Mouse (Mus musculus): ENCODE data around the gene Cnksr1.
A peak's percentile ranks its signal among the peaks of the same experiment; 100 is the strongest.
"Not testable (repeated sequence)": the region's sequence is repeated elsewhere in the genome, so short reads cannot be mapped to it uniquely, and the experiment has no call there.

The Cnksr1 gene

DNA sequence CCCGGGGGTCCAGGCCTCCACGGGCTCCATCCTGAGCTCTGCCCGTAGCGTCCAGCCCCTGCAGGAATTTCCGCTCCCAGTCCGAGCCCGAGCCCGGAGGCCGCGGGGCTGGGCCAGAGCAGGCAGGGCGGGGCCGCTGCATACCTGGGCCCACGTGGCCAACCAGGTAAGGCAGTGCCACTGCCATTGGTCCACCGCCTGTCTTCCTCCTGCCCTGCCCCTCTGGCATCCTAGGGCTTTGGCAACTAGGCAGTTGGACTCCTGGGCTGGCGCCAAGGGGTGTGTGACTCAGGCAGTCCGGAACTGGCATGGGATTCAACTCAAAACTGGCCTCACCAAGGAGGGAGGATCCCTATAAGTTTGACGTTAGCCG lies at the start of gene Cnksr1:
Gene Cnksr1 (minus strand): TSS at position 121 of the 373 bp plus-strand sequence.
- DNase-seq = peak; percentile 89 to 95

- peak; percentile 84 to 87 for DNase-seq
These were observed 49.4 kb upstream of the Cnksr1 start, which contains the start of gene Pdik1l for GRCm38 (mm10) chr4:134287575-134288025. Gene Pdik1l (minus strand): TSS chr4:134287895.

DNA sequence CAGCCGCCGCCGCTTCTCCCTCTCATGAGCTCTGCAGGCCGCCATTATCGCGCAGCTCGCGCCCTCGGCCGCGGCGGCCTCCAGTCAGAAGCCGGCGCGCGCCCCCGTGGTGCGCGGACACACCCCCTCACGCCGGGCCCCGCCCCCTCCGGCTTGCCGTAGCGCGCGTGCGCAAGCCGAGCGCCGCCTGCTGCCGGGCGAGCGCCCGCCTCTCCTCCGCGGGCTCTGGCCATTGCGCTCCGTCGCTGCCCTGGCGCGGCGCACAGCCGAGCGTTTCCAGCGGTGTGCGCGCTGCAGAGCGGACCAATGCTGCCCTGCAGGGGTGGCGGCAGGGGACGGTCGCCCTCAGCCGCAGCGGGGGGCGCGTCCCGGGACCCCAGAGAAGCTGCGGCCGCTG lies 49.0 kb upstream of the Cnksr1 start:
- peak; percentile 98 for DNase-seq

GRCm38 (mm10) chr4:134286226-134287167 lies 48.3 kb upstream of the Cnksr1 start:
- DNase-seq = no peak

- DNase-seq = no peak
These were observed 46.7 kb upstream of the Cnksr1 start for GRCm38 (mm10) chr4:134284942-134285341.

DNA sequence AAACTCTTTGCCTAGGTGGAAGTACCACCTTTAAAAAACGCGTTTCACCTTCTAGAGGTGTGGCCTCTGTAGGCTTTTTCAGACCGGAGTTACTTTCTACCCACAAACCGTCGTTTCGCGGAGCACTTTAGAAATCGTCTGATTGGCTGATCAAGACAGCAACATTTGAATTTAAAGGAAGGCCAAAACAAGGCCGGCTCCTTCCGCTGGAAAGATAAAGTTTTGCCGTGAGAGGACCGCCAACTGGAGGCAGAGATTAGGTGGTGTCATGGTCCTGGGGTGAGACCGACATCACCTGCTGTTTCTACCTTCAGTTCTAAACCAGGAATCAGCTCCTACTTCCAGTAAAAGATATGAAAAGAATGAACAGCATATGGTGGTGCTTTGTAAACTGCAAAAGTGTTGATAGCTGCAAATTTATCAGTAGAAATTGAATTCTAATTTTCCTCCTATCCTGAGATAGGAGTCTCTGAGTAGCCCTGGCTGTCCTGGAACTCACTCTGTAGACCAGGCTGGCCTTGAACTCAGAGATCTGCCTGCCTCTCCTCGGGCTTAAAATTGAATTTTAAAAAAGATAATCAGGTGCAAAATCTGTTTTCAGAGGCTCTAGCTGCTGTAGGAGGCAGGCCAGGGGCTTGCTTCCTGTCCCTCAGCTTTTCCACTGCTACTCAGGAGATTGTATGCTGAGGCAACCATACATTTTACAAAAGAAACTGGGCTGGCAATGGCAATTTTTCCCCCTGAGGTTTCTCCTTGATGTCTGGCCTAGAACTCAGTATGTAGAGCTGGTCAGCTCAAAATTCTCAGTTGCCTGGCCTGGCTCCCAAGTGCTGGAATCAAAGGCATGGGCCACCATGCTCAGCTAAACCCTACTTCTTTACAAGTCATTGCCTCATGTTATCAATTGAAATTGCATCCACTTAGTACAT lies 35.5 kb upstream of the Cnksr1 start:
- peak in 1 of 2 experiments; percentile 36 for DNase-seq

DNA sequence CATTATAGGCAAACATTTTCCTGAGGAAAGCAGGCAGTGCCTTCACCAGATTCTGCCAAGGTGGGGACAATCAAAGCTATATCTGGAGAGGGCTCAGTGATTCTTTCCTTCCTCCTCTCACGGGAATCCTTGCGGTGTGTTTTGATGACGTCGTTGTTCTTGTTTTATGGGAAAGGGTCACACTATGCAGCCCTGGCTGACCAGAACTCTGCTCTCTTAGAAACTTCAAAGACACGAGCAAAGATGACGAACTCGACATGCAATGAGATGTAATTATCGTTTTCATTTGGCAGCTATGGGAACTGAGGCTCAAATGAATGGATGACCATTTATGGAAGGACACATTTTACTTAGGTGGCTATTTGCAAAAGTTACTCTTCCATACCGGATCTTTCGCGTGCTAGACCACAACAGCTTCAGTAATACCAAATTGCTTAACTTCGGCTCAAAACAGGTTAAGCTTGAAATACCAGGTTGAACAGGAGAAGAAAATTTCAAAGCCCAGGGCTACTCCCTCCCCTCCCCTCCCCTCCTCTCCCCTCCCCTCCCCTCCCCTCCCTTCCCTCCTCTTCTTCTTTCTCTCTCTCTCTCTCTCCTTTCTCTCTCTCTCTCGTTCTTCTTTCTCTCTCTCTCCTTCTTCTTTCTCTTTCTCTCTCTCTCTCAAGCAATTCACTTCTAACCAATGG lies 34.7 kb upstream of the Cnksr1 start:
- no peak for DNase-seq

- DNase-seq = no peak
These were observed 33.8 kb upstream of the Cnksr1 start for GRCm38 (mm10) chr4:134271979-134272378.

DNA sequence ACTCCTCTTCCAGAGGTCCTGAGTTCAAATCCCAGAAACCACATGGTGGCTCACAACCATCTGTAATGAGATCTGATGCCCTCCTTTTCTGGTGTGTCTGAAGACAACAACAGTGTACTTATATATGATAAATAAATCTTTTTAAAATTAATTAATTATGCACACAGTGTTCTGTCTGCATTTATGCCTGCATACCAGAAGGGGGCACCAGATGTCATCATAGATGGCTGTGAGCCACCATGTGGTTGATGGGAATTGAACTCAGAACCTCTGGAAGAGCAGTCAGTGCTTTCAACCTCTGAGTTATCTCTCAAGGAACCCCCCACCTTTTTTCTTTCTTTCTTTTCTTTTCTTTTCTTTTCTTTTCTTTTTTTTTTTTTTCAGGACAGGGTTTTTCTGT lies 31.4 kb upstream of the Cnksr1 start:
- not testable (repeated sequence) for DNase-seq

DNA sequence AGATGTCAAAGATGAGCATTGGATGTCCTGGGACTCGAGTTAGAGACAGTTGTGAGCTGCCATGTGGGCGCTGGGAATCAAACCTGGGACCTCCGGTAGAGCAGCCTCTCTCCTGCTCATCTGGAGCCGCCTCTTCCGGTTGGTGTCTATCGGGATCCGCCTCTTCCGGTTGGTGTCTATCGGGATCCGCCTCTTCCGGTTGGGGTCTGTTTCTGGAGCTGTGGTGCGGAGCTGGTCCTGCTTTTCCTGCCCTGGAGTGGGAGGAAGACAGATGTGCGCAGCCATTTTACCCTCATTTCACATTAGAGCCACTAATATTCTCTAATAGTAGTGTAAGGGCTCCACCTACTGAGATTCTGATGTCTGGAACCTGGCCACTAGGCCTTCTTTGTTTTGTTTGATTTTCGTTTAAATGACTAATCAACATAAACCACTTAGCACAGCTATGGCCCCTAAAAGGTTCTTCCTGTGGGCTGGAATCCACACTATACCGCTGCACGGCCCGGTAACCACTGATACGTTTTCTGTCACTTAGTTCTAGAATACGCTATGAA lies 30.0 kb upstream of the Cnksr1 start:
- peak in 1 of 2 experiments; percentile 44 for DNase-seq

GRCm38 (mm10) chr4:134265860-134266585 lies 27.8 kb upstream of the Cnksr1 start:
- no peak for DNase-seq

- DNase-seq = peak; percentile 67 to 81
These were observed 25.0 kb upstream of the Cnksr1 start for GRCm38 (mm10) chr4:134263191-134263590.

GRCm38 (mm10) chr4:134258354-134258753 lies 20.2 kb upstream of the Cnksr1 start:
- peak; percentile 53 to 62 for DNase-seq

- DNase-seq = peak in 1 of 2 experiments; percentile 48
These were observed 19.2 kb upstream of the Cnksr1 start for GRCm38 (mm10) chr4:134257198-134258009.

DNA sequence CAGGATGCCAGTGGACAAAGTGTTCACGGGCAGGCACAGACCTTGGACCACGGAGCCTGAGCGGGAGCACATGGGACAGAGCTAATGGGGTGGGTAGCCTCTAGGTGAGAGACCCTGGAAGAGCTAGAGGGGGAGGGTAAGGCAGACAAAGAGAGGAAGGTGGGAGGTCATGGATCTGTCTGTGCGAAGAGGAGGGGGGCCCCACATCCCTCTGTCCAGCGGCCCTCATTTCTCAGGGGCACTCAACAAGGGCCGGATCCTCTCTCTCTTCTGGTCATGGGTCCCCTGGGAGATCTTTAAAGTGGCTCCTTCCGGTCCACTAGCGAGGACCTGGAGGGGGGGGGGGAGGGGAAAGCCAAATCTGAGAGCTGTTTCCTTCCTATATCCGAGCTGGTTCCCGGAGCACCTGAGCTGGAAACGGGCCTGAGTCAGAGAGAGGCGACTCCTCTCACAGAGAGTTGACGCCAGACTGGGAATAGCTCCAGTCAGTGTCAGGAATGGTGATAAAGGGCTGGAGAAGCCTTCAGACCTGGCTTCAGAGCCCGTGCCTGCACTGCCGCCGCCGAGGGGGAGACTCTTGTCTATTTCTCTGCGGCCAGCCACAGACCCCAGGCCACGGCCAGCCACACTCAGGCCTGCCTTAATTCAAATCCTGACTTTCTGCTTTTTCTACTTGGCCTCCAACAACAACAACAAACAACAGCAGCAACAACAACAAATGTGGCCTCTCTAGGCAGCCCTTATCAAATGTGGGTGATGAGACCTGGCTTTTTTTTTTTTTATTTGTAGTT lies 18.4 kb upstream of the Cnksr1 start:
- DNase-seq = no peak

DNA sequence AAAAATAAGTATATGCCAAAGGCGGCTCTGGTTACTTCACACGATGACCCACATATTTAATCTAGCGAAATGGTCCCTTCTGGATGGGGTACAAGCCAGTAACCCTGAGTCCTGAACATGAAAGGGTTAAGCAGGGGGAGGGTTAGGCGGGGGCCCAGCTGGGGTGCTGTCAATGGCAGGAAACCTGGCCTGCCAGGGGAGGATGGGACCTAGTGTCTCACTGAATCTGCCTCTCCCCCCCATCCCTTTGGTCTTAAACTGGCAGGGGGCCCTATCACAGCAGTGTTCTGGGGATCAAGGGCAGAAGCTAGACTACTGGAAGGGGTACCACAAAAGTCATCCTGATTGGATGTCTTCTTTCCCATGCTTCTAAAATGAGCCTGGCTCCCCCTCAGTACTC lies 17.7 kb upstream of the Cnksr1 start:
- DNase-seq = peak in 1 of 2 experiments; percentile 60

DNA sequence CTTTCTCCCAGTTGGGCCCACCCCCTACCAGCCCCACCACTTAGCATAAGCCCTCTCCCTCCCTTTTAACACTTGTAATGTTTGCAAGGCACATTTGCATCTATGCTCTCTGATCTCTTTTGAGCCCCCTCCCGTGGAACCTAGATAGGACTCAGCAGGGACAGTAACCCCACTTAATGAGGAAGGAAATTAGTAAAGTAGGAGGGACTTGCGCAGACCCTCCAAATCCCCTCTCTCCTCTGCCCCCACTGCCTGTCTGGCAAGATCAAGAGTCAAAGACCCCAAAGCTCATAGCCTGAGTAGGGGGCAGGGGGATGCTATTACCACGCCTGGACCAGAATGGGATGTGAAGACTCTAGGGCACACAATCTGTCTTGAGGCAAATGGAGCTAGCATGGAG lies 16.6 kb upstream of the Cnksr1 start:
- no peak for DNase-seq

GRCm38 (mm10) chr4:134253722-134254324 lies 15.6 kb upstream of the Cnksr1 start, which contains the start of gene Grrp1:
Gene Grrp1 (minus strand): TSS chr4:134254106.
- peak; percentile 32 to 48 for DNase-seq

Measured in lung, postnatal 4 days (tissue).